Mouse (Mus musculus): Measurements from ENCODE around the gene Ccser1.

Ccser1 gene

DNA sequence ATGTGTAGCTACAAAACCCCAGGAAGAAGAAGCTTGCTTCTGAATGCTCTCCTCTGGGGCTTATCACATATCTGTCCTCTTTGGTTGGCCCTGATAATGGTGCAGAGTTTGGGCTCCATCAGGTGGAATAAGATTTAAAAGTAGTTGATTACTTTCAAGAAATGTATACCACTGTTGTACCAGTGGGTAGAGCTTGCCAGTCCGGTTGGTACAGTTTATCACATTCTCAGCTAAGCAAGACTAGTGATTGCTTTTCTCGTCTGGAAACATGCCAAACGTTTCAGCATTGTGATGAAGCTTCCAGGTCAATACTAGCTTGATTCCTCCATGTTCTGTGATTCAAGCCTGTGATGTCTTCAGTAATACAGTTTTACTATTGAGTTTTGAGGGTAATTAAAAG lies 441.6 kb downstream of the Ccser1 start:
- in situ Hi-C loops (cut with MboI, MseI) = no loop called here

DNA sequence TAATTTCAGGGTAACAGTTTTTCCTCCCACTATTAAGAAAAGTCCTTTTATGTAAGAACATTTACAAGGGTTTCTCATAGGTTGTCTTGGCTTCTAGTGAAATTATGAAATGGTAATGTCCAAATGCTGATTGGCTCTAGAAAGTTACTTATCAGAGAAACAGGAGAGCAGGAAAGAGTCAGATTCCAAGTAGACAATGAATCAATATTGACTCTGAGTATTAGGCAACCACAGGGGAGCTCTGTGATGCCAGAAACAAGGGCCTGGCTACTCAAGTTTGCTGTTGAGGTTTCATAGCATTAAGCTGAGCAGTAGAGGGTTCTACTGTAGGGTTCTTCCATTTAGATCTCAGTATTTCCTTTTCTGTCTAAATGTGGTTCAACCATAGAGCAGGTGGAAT lies 481.3 kb downstream of the Ccser1 start:
- in situ Hi-C loops (cut with MboI, MseI) = no loop called here

DNA sequence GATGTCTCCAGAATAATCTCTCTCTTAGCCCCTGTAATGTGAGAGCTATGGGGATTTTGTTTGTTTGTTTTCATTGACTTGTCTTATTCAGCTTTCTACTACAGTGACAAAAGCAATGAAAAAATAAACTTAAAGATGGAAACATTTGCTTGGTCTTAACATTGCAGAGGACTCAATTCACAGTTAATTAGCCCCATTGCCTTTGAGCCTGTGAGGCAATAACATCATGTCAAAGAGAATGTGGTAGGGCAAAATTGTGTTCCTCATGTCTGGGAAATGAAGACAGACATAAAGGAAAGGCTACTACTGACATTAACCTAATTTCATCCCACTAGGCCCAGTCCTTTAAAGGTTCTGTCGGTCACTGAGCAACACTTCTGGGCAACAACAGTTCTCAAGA lies 484.4 kb downstream of the Ccser1 start:
- in situ Hi-C loops (cut with MboI, MseI) = no loop called here

DNA sequence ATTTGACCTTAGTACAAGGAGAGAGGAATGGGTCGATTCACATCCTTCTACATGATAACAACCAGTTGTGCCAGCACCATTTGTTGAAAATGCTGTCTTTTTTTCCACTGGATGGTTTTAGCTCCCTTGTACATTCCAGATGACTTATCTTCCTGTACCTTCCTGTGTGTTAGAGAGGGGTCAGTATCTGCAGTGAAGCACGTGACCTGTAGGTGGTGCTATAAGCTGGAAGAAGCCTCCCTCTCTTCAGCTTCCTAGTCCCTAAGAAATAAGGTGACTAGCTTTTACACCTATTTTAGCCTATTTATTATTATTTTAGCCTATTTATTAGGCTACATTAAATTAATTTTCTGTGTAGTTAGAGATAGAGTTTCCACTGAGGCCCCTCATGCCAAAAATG lies 506.9 kb downstream of the Ccser1 start:
- in situ Hi-C loops (cut with MboI, MseI) = no loop called here

DNA sequence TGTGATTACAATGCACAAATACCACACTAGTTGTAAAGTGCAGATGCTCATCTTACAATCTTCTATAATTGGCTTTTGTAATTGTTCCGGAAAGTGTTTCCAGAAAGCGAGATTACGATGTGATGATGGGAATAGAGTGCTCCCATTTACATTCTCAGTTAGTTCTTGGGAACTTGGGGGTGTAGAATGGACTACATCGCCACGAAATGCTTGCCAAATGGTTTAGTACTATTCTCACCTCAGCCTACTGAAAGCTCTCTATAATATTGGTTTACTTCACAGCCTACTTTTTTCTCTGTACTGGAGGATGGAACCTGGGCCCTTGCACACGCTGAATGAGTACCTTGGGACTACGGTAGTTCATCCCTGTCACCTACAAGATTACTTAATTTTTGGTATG lies 522.9 kb downstream of the Ccser1 start:
- in situ Hi-C loops (cut with MboI, MseI) = no loop called here

DNA sequence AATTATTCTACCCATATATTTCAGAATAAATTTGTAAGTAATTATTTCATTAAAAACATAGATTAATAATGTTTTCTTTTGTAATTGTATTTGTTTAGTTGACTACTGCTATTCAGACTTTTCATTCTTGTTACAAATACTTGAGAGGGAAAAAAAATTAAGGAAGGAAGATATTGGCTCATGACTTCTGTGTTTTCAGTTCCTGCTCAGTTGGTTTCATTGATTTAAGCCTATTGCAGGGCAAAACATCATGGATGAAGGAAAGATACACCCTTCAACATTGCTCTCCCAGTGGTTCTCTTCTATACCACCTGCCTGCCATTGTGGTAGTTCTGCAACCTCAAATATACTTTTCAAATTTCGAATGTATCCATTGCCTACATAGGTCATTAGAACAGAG lies 541.1 kb downstream of the Ccser1 start:
- in situ Hi-C loops (cut with MboI, MseI) = no loop called here

DNA sequence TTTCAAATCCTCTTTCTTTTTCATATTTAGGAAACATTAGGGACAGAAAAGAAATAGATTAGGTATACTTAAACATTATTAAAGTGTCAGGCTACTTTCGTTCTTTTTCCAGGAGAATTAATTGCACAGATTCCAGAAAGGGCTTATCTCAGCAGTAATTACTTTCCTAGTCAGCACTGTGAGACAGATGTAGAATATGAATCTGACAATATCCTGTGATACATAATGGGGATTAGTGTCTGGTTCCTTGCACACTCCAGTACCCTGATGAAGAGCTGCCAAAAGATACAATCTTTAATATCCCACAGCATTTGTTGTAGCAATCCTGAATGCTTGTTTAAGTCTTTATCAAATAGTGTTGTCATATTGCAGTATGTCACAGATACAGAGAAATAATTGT lies 548.9 kb downstream of the Ccser1 start:
- in situ Hi-C loops (cut with MboI, MseI) = no loop called here

DNA sequence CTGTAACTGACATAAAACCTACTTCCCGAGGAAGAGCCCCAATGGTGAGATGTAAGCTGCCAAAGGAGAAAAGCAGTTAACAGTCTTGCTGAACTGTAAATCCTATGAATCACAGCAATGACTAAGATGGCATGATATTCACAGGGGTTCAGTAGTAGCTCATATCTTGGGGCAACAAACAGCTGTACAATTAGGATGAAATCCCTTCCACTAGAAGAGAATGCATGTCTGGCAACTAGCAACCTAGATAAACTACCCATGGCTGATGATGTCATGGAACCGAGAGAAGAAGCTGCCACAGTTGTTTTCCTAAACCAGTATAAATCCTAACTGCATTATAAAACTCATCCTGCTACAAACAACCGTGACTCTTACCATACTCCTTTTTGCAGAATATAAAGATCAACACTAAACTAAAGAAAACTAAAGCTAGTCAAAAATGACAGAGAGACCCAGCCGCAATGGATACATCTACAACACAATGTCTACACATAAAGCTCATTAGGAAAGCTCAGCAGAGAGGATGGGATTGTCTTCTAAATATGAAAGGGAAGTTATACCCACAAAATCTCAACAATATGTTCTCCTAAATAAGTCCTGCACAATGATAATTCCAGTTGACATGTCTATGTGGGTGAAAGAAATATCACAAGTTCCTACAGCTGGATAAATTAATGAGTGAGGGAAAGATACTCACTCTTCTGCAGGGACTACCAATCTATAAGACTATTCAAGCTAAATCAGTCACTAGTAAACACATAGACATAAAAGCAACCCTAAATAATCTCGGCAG lies 550.2 kb downstream of the Ccser1 start:
- in situ Hi-C loops (cut with MboI, MseI) = no loop called here

DNA sequence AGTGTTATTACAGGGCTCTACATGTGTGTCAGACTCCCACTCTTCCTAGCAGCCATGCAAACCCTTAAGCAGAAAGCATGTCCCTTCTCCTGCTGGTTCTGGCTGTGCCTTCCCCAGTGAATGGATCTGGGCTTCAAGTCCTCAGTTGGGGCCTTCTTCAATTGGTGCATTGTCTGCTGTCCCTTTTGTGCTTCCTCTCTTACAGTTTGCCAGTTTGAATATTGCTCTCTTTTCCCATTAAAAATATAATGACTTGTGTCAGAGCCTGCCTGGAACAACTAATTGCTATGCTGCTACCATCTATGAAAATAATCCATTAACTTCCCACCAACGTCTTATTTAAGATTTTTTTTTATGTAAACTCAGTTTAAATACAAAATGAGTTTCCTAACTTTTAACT lies 566.2 kb downstream of the Ccser1 start:
- in situ Hi-C loops (cut with MboI, MseI) = no loop called here

DNA sequence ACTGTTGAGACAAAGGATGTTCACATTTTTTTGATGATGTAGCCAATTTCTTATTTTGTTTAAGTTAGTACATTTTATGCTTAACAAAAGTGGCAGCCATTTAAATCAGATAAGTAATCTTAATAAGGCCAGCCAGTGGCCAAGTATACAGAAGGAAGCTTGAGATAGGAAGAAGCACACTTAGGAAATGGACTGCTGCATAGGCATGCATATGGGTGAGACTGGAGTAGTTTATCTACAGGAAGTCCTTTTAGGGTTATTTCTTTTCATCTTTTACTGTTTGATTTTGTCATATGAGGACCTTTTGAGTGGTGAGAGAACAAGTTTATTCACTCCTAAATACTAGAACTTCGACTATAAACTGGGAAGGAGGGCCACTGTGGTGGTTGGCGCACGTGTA lies 582.0 kb downstream of the Ccser1 start:
- in situ Hi-C loops (cut with MboI, MseI) = no loop called here

DNA sequence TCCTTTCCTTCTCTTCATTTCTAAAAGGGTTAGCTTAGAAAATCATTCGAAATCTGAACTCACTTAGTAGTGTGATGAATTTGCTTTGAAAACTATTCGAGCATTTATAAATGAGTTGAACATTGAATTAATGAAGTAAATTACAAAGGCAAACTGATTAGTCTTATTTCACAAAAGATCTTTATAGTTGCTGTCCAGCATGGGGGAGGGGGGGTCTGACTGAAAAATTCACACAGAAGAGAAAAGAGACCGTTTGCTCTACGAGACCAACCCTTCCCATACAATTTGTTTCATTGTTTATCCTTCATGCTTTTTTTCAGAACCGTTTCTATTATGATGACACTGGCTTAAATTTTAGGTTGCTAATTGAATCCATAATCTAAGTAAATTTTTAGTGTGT lies 583.3 kb downstream of the Ccser1 start:
- in situ Hi-C loops (cut with MboI, MseI) = no loop called here

DNA sequence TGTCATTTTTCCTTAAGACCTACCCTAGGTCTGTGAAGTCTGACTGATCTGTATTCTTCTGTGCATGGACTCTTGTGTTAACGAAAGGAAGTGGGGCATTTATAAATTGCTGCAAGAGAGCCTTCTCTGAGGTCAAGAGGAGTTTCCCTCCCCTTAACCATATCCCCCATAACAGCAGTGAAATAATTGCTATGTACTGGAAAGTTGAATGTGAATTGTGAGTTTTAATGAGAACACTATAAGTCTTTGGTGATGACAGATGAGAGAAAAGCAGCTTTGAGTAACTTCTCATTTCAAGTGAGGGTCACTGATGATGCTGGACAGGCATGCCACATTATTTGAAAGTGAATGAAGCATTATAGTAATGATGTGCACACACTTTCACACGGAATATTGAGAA lies 585.7 kb downstream of the Ccser1 start:
- in situ Hi-C loops (cut with MboI, MseI) = no loop called here

DNA sequence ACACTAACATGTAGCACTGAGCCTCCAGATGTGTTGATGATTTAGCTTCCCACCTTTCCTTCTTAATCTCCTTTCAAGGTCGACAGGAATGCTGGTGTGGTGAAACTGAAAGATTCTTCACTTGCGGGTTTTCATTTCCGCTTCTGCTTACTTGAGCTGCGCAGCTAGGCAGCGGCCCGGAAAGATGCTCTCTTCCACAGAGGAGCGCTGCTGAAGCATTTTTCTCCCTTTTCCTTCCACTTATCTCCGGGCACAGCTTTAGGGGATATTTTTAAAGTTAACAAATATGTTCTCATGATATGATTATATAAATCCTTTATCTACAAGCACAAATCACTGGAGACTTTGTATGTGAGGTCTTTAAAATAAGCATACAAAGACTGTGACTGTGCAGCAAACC lies 587.0 kb downstream of the Ccser1 start:
- in situ Hi-C loops (cut with MboI, MseI) = no loop called here

DNA sequence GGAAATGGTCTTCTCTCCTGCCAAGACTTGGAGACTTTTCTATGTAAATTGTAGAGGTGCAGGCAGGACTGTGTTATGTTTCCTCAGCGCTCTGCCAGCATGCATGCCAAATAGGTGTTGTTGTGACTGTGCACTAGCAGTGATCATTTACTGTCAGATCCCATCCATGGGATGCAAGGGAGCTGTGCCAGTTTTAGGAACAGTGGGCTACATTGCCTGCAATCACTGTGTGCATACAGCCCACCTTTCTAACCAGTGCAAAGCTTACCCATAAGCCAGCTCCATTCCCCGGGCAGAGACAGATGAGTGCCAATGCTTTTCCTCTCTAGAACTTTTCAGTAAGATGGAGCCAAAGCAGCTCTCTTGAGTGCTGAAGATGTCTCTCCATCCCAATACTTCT lies 606.6 kb downstream of the Ccser1 start:
- in situ Hi-C loops (cut with MboI, MseI) = no loop called here

DNA sequence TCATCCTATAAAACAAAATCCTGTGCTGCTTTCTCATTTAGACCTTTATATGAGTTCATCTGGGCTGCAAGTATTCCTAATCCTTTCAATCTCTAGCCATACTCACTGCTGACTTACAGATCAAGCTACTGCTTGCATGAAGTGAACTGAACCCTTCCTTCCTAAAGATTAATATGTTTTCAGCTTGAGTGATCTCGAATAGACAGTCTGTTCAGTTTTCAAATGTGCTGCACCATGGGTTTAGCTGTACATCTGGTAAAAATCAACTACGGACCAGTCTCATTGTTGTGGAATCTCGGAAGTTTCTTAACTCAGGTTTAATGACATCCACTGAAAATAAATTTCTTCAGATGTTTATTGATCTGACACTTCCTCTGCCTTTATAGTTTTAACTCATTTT lies 620.8 kb downstream of the Ccser1 start:
- in situ Hi-C loops (cut with MboI, MseI) = no loop called here

DNA sequence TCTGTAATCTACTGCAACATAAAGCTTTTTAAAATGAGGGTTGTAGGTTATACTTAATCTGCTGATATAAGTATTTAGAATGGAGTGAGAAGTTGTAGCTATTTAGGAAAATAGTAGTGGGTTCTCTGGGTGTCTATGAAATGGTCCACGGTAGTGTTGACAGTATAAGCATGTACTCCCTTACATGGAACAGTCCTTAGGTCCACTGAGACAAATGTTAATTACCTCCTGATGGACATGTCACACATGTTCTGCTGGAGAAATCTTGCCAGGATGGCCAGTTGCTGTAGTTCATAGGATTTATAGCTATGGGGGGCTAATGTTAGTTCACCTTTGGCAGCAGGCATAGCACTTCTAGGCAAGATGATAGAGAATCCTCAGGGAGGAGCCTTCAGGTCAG lies 625.4 kb downstream of the Ccser1 start:
- in situ Hi-C loops (cut with MboI, MseI) = no loop called here

DNA sequence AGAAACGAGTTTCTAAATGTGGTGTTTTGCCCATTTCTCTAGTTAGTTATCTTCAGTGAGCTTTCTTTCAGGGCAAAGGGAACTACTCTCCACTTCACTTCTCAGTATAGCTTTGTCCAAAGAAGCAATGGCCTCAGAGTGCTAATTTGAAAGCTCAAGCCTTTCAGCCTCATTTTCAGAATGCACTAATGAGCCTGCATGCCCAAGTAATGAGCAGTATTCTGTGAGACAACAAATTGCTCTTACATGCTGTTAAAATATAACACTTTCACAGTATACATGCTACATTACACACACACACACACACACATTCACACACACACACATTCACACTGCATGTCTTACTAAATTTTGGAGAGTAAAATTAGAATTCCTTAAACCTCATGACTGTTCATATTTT lies 637.6 kb downstream of the Ccser1 start:
- in situ Hi-C loops (cut with MboI, MseI) = no loop called here

DNA sequence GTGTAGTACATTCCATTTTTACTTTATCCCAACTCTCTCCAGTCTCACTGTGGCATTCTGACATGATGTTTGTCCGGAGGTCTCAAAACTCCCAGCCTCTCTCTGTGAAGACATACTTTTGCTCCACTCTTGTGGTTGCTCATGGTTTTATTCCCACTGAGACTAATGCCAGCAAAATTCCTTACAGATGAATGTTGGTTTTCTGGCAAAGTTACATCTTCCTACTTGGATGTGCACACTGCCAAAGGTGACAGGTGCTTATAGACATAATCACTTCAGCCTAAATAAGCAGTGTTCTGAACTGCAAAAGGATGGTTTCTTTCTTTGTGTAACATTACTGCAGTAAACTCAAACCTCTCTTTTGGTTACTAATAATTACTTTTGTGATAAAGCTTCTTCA lies 696.2 kb downstream of the Ccser1 start:
- in situ Hi-C loops (cut with MboI, MseI) = no loop called here

DNA sequence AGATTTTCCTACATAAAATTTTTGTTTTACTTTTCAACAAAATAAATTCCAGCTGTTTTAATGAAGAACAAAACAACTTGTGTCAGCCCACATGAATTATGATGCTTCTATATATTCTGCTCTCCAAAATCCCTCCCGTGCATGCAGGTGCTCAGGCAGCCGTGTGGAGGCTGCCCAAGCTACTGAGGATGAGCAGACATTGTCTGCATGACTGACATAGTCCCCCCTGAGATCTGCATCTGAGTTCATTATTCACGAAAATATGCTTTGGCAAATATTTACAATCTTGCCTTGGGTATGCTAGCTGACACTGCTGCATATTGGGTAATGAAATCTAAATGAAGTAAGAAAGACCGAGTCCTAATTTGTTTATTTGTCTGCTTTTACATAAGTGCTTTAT lies 718.1 kb downstream of the Ccser1 start:
- in situ Hi-C loops (cut with MboI, MseI) = no loop called here

DNA sequence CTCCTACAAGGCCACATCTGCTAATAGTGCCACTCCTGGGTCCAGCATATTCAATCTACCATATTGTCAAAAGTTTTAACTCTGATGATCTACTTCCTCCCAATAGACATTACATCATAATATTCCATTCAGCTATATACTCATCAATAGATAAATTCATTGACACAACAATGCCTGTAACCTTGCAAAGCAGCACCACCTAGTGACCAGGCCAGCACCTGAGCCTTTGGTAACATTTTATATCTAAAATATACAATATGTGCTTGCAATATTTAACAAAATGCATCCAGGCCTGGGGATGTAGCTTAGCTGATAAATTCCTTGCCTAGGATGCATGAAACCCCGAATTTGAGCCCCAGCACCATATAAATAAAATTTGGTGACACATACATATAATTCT lies 722.6 kb downstream of the Ccser1 start:
- in situ Hi-C loops (cut with MboI, MseI) = no loop called here

DNA sequence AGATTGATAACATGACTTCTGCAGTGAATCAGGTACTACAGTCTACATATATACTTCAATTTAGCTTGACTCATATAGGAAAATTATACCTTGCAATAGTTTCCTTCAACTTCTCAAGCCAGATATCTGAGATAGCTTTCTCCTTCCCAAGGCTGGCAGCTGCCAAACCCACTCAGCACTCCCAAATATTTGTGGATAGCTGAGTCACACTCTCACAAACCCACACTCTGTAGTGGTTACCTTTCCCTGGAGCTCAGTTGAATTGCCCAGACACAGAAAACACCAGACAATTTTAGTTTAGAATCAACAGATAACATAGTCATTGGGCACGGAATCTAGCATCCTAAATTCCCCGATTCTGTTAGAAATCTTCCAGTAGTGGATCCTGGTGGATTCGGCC lies 732.8 kb downstream of the Ccser1 start:
- in situ Hi-C loops (cut with MboI, MseI) = no loop called here

DNA sequence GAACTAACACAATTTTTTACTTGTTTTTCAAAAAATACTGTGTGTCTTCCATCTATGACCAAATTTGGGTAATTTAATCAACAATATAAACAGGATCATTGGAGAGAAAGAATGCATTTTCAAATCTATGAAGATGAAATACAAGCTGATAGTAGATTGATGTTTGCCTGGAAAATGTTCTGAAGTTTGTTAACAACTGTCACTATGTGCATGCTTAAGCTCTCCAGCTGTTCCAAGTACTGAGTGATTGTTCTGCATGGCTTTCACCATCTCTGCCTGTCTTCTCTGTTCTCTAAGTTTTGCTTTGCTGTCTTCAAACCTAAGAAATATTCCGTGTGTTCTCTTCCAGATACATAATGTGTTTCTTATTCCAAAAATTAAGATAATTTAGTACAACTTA lies 751.5 kb downstream of the Ccser1 start:
- in situ Hi-C loops (cut with MboI, MseI) = no loop called here

DNA sequence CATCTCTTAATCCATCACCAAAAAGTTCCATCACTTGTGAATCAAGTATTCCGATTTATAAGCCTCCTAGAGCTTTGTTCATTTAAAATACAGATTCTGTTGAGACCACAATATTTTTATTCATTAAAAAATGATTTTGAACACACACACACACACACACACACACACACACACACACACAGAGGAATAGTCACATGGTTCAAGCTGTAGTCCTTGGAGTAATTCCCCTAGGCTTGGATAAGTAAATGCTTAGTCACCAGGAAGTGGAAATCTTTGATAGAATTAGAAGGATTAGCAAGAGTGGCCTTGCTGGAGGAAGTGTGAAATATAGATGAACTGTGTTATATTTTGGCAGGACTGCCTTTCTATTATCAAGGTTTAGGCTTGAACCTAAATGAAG lies 756.5 kb downstream of the Ccser1 start:
- in situ Hi-C loops (cut with MboI, MseI) = no loop called here

DNA sequence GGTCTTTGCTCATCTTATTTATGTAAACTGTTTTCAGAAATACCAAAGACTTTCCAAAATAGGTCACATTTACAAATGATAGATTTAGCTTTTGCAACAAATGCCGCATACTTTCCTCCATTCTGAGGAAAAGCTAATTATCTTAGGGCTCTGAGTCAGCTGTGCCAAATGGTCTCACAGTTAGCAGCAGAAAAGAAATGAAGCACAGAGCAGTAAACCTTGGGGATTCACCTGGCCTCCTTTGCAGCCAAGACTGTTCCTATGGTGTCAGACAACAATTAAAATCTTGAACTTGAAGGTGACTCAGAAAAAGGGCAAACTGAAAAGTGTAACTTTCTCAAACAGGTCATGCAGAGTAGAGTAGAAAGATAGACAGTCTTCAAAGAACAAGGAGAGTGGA lies 759.1 kb downstream of the Ccser1 start:
- in situ Hi-C loops (cut with MboI, MseI) = no loop called here
